Mouse (Mus musculus): ENCODE results near the gene Ankzf1. TPM values are rescaled to one million over a fixed set of nuclear protein-coding genes. Genes with fewer than 3 reads are reported as not detected.

Gene Ankzf1
- total and polyA plus RNA-seq, 2 experiments = 16.6 to 17.7 TPM

GRCm38 (mm10) chr1:75212542-75212941 is 20.6 kb downstream of the Ankzf1 start:
- Histone ChIP-seq H3K4me1 (ENCODE audit: control insufficient read depth, insufficient read depth, low read length) (peaks cover 47% of the 10 kb centered on the region), H3K79me2 (ENCODE audit: control insufficient read depth, insufficient read depth, low read length) (peaks cover 8% of the 10 kb centered on the region; the same call in 1 of the 2 replicates), H3K4me3 (ENCODE audit: insufficient read depth, low read depth, low read length) (no peak overlapping the region), H3K36me3 (ENCODE audit: control insufficient read depth, insufficient read depth, low read length) (peaks cover 16% of the 10 kb centered on the region; the same call in 1 of the 2 replicates), H3K9ac (ENCODE audit: low read depth, low read length) (peak overlapping the region; percentile 10; the same call in 1 of the 2 replicates), H3K27me3 (ENCODE audit: control insufficient read depth, insufficient read depth, low read length) (no peaks in the 10 kb centered on the region), H3K27ac (replicated peaks; ENCODE audit: insufficient read depth, low read depth, low read length) (peak overlapping the region; percentile 95)
- TF ChIP-seq POLR2A (IDR thresholded peaks at IDR 0.05; ENCODE audit: extremely low read depth, insufficient read depth, low read length) = no peak
- TF ChIP-seq CTCF (IDR thresholded peaks at IDR 0.05; ENCODE audit: low read depth, low read length) = no peak
- 18% methylated on average over 4 of the region's 4 CpGs for WGBS
- DNase-seq (ENCODE audit: extremely low read depth, low read depth, low spot score) = peak; percentile 88

- peak overlapping the region; percentile 10; the same call in 1 of the 2 replicates for H3K9ac ChIP-seq (ENCODE audit: low read depth, low read length)
- H3K4me3 ChIP-seq (ENCODE audit: insufficient read depth, low read depth, low read length) = no peak overlapping the region
- peak overlapping the region; percentile 95 for H3K27ac ChIP-seq (replicated peaks; ENCODE audit: insufficient read depth, low read depth, low read length)
- no peak for TF ChIP-seq CTCF (IDR thresholded peaks at IDR 0.05; ENCODE audit: low read depth, low read length)
- TF ChIP-seq POLR2A (IDR thresholded peaks at IDR 0.05; ENCODE audit: extremely low read depth, insufficient read depth, low read length) = no peak
- H3K4me1 ChIP-seq (ENCODE audit: control insufficient read depth, insufficient read depth, low read length) = peaks cover 48% of the 10 kb centered on the region
- peaks cover 8% of the 10 kb centered on the region; the same call in 1 of the 2 replicates for H3K79me2 ChIP-seq (ENCODE audit: control insufficient read depth, insufficient read depth, low read length)
- H3K36me3 ChIP-seq (ENCODE audit: control insufficient read depth, insufficient read depth, low read length) = peaks cover 16% of the 10 kb centered on the region; the same call in 1 of the 2 replicates
- 27% methylated on average over 7 of the region's 7 CpGs for WGBS
- DNase-seq (ENCODE audit: extremely low read depth, low read depth, low spot score) = peak; percentile 45
- no peaks in the 10 kb centered on the region for H3K27me3 ChIP-seq (ENCODE audit: control insufficient read depth, insufficient read depth, low read length)
These were observed 21.1 kb downstream of the Ankzf1 start for GRCm38 (mm10) chr1:75213096-75213495.

GRCm38 (mm10) chr1:75214442-75214841 is 22.5 kb downstream of the Ankzf1 start:
- H3K27me3 ChIP-seq (ENCODE audit: control insufficient read depth, insufficient read depth, low read length) = no peaks in the 10 kb centered on the region
- peaks cover 16% of the 10 kb centered on the region; the same call in 1 of the 2 replicates for H3K36me3 ChIP-seq (ENCODE audit: control insufficient read depth, insufficient read depth, low read length)
- H3K4me1 ChIP-seq (ENCODE audit: control insufficient read depth, insufficient read depth, low read length) = peaks cover 48% of the 10 kb centered on the region
- H3K9ac ChIP-seq (ENCODE audit: low read depth, low read length) = peak overlapping the region; percentile 44
- 14% methylated on average over 2 of the region's 2 CpGs for whole genome bisulfite sequencing
- DNase-seq (ENCODE audit: extremely low read depth, low read depth, low spot score) = peak; percentile 96
- H3K79me2 ChIP-seq (ENCODE audit: control insufficient read depth, insufficient read depth, low read length) = peaks cover 14% of the 10 kb centered on the region; the same call in 1 of the 2 replicates
- TF ChIP-seq POLR2A (IDR thresholded peaks at IDR 0.05; ENCODE audit: extremely low read depth, insufficient read depth, low read length) = no peak
- TF ChIP-seq CTCF (IDR thresholded peaks at IDR 0.05; ENCODE audit: low read depth, low read length) = no peak
- H3K27ac ChIP-seq (replicated peaks; ENCODE audit: insufficient read depth, low read depth, low read length) = peak overlapping the region; percentile 95
- H3K4me3 ChIP-seq (ENCODE audit: insufficient read depth, low read depth, low read length) = no peak overlapping the region

GRCm38 (mm10) chr1:75214886-75215285 is 22.9 kb downstream of the Ankzf1 start:
- peak; percentile 85 for DNase-seq (ENCODE audit: extremely low read depth, low read depth, low spot score)
- Histone ChIP-seq H3K9ac (ENCODE audit: low read depth, low read length) (peak overlapping the region; percentile 44), H3K4me3 (ENCODE audit: insufficient read depth, low read depth, low read length) (no peak overlapping the region), H3K27me3 (ENCODE audit: control insufficient read depth, insufficient read depth, low read length) (no peaks in the 10 kb centered on the region), H3K79me2 (ENCODE audit: control insufficient read depth, insufficient read depth, low read length) (peaks cover 14% of the 10 kb centered on the region; the same call in 1 of the 2 replicates), H3K36me3 (ENCODE audit: control insufficient read depth, insufficient read depth, low read length) (peaks cover 16% of the 10 kb centered on the region; the same call in 1 of the 2 replicates), H3K27ac (replicated peaks; ENCODE audit: insufficient read depth, low read depth, low read length) (peak overlapping the region; percentile 95), H3K4me1 (ENCODE audit: control insufficient read depth, insufficient read depth, low read length) (peaks cover 50% of the 10 kb centered on the region)
- no peak for TF ChIP-seq CTCF (IDR thresholded peaks at IDR 0.05; ENCODE audit: low read depth, low read length)
- no peak for TF ChIP-seq POLR2A (IDR thresholded peaks at IDR 0.05; ENCODE audit: extremely low read depth, insufficient read depth, low read length)
- WGBS = 19% methylated on average over 5 of the region's 5 CpGs

DNA sequence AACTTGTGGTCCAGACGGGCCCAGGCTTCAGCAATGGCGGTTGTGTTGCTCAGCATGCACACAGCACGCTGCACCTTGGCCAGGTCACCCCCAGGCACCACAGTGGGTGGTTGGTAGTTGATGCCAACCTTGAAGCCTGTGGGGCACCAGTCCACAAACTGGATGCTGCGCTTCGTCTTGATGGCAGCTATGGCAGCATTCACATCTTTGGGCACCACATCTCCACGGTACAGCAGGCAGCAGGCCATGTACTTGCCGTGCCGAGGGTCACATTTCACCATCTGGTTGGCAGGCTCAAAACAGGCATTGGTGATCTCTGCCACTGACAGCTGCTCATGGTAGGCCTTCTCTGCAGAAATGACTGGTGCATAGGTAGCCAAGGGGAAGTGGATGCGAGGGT is 23.8 kb downstream of the Ankzf1 start:
- Histone ChIP-seq H3K4me1 (ENCODE audit: control insufficient read depth, insufficient read depth, low read length) (peaks cover 47% of the 10 kb centered on the region), H3K9ac (ENCODE audit: low read depth, low read length) (peak overlapping the region; percentile 18; the same call in 1 of the 2 replicates), H3K27me3 (ENCODE audit: control insufficient read depth, insufficient read depth, low read length) (no peaks in the 10 kb centered on the region), H3K4me3 (ENCODE audit: insufficient read depth, low read depth, low read length) (peak overlapping the region; percentile 19; the same call in 1 of the 2 replicates), H3K36me3 (ENCODE audit: control insufficient read depth, insufficient read depth, low read length) (peaks cover 16% of the 10 kb centered on the region; the same call in 1 of the 2 replicates), H3K27ac (replicated peaks; ENCODE audit: insufficient read depth, low read depth, low read length) (peak overlapping the region; percentile 95), H3K79me2 (ENCODE audit: control insufficient read depth, insufficient read depth, low read length) (peaks cover 13% of the 10 kb centered on the region; the same call in 1 of the 2 replicates)
- TF ChIP-seq POLR2A (IDR thresholded peaks at IDR 0.05; ENCODE audit: extremely low read depth, insufficient read depth, low read length) = no peak
- DNase-seq (ENCODE audit: extremely low read depth, low read depth, low spot score) = peak; percentile 89
- WGBS = 26% methylated on average over 9 of the region's 9 CpGs

Measured in liver, adult 2 months (tissue).